Mouse (Mus musculus) neural tube, embryonic 14.5 days (tissue): ENCODE measurements around the gene Olfr1281. TPM values are rescaled to one million over a fixed set of nuclear protein-coding genes. Genes with fewer than 3 reads are reported as not detected.
"Not testable (repeated sequence)": the region's sequence is repeated elsewhere in the genome, so short reads cannot be mapped to it uniquely, and the experiment has no call there.

Experiments
- ATAC-seq: fragments of 200-750 bp; cut with Nextera tagmentation; 2 replicates; pipeline ENCODE4 v1.8.0; 2017; ENCODE audit warnings: low read depth, mild to moderate bottlenecking, moderate TSS enrichment, moderate library complexity
- H3K27ac ChIP-seq: fragments of 300-500 bp; sonication (generic); 2 replicates; pipeline ENCODE4 v1.5.1; 2014; ENCODE audit warnings: low read depth, mild to moderate bottlenecking, control low read depth, low read length, moderate library complexity, mixed read lengths
- H3K27me3 ChIP-seq: fragments of 300-500 bp; sonication (generic); 2 replicates; pipeline ENCODE4 v1.6.1; 2014; ENCODE audit warnings: low read length; ENCODE audit not compliant: control insufficient read depth, insufficient read depth
- H3K36me3 ChIP-seq: fragments of 300-500 bp; sonication (generic); 2 replicates; pipeline ENCODE4 v1.6.1; 2014; ENCODE audit warnings: low read length, mixed read lengths; ENCODE audit not compliant: control insufficient read depth, insufficient read depth
- H3K4me1 ChIP-seq: fragments of 300-500 bp; sonication (generic); 2 replicates; pipeline ENCODE4 v1.6.1; 2014; ENCODE audit warnings: low read length; ENCODE audit not compliant: control insufficient read depth, insufficient read depth
- H3K4me2 ChIP-seq: fragments of 300-500 bp; sonication (generic); 2 replicates; pipeline ENCODE4 v1.6.1; 2014; ENCODE audit warnings: mild to moderate bottlenecking, low read depth, low read length, control low read depth
- H3K4me3 ChIP-seq: fragments of 300-500 bp; sonication (generic); 2 replicates; pipeline ENCODE4 v1.5.1; 2014; ENCODE audit warnings: low read depth, low read length, control low read depth, mixed read lengths
- H3K9ac ChIP-seq: fragments of 300-500 bp; sonication (generic); replicated peaks from 2 replicates; pipeline ENCODE4 v1.6.1; 2014; ENCODE audit warnings: low read depth, mild to moderate bottlenecking, control low read depth, low read length, mixed read lengths
- H3K9me3 ChIP-seq: fragments of 300-500 bp; sonication (generic); 2 replicates; pipeline ENCODE4 v1.6.1; 2016; ENCODE audit warnings: low read length; ENCODE audit not compliant: control insufficient read depth
- WGBS: fragments of 180-500 bp; shearing (Covaris S2); extraction: QIAGEN DNeasy Blood & Tissue Kit; methylation state at CpG from one replicate; pipeline ENCODE4 v1.1.7; 2014; 5-methylcytosine and 5-hydroxymethylcytosine counted together
- polyA plus RNA-seq: library from polyadenylated mRNA; unstranded; fragments of >200 nt; fragmentation: Nextera tagmentation; extraction: Ambion mirVana; gene quantifications from 2 replicates; pipeline ENCODE4 v1.2.1, GENCODE M21; 2014

Olfr1281 gene
- not detected in 2 replicates for polyA plus RNA-seq

DNA sequence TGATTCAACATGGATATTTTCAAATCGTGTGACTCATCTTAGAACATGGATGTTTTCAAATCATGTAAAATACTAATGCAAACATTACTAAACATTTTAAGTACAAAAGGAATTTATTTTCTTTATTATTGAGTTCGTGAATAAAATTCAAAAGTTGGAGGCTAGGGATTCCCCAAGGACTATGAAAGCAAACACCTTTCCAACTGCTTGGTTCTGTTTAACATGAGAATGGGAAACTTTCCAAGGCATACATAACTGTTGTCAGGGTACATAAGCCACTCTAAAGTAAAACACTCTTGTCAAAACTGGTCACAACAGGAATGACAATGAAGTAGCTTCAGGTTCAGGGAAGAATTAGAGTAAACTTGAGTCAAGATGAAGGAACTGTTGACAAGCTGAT lies at the start of gene Olfr1281:
Gene Olfr1281, plus strand, starts transcription at position 301 of the 400 bp plus-strand sequence.
- Histone ChIP-seq H3K27ac (no peak within 1 kb of the TSS), H3K4me1 (no peaks in the 10 kb centered on the region), H3K4me2 (no peak within 1 kb of the TSS), H3K36me3 (no peaks in the 10 kb centered on the region), H3K4me3 (no peak within 1 kb of the TSS), H3K9me3 (no peaks in the 10 kb centered on the region), H3K27me3 (no peaks in the 10 kb centered on the region), H3K9ac (no peak within 1 kb of the TSS)
- no peak for ATAC-seq
- 84% methylated on average over 2 of the region's 2 CpGs for WGBS

DNA sequence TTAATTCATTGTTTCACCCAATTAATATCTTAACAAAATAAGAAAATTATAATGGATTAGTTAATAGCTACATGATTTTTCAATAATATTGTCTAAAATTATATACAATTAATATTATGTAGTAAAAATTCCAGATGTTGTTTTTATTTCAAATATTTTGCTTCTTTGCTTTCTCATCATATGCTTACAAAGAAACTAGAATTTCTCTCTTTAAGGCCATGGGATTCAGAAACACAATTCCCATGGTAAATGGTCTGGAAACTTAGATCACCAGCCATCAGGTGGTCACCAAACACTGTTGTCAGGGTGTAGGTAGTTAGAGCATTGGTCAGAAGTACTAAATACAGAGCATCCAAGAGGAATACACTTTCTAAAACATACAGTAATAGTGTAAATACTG lies 36.5 kb upstream of the Olfr1281 start, which contains the start of gene Olfr1278:
Gene Olfr1278, plus strand, starts transcription at position 301 of the 400 bp plus-strand sequence.
- H3K4me2 ChIP-seq = no peak within 1 kb of the TSS
- no peaks in the 10 kb centered on the region for H3K36me3 ChIP-seq
- no peaks in the 10 kb centered on the region for H3K27me3 ChIP-seq
- H3K4me3 ChIP-seq = no peak within 1 kb of the TSS
- H3K27ac ChIP-seq = no peak within 1 kb of the TSS
- no peak within 1 kb of the TSS for H3K9ac ChIP-seq
- H3K9me3 ChIP-seq = no peaks in the 10 kb centered on the region
- H3K4me1 ChIP-seq = no peaks in the 10 kb centered on the region
- ATAC-seq = no peak

DNA sequence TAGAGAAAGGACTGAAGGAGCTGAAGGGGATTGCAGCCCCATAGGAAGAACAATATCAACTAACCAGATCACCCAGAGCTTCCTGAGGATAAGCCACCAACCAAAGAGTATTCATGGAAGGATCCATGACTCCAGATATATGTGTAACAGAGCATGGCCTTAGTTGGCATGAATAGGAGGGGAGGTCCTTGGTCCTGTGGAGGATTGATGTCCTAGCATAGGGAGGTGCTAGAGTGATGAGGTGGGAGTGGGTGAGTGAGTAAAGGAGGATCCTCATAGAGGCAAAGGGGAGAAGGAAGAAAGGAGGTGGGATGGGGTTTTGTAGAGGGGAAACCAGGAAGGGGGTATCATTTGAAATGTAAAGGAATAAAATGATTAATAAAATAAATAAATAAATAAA lies 27.8 kb upstream of the Olfr1281 start:
- Histone ChIP-seq H3K4me2 (no peak overlapping the region), H3K36me3 (no peaks in the 10 kb centered on the region), H3K4me1 (no peaks in the 10 kb centered on the region), H3K9ac (no peak overlapping the region), H3K27ac (no peak overlapping the region), H3K9me3 (no peaks in the 10 kb centered on the region), H3K4me3 (no peak overlapping the region), H3K27me3 (no peaks in the 10 kb centered on the region)
- ATAC-seq = no peak

DNA sequence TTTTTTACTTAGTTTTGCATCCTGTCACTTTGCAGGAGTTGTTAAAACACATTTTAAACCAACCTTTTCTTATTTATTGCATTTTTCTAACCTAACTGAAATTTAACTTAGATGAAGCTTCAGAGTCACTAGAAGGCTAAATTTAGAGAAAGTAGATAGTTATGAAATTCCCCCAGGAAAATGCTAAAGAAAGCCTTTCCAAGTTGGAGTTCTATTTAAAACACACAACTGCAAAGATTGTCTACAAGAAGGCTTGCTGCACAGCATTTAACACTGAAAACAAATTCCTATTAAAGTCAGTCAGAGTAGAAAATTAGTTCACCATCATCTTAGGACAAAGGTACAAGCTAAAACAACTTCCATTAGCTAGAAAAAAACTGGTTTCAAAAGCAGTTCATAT lies 25.9 kb upstream of the Olfr1281 start, which contains the start of gene Olfr1279:
Gene Olfr1279, plus strand, starts transcription at position 262 of the 400 bp plus-strand sequence.
- no peak for ATAC-seq
- Histone ChIP-seq H3K4me3 (no peak within 1 kb of the TSS), H3K4me2 (no peak within 1 kb of the TSS), H3K27me3 (no peaks in the 10 kb centered on the region), H3K36me3 (no peaks in the 10 kb centered on the region), H3K4me1 (no peaks in the 10 kb centered on the region), H3K9me3 (no peaks in the 10 kb centered on the region), H3K27ac (no peak within 1 kb of the TSS), H3K9ac (no peak within 1 kb of the TSS)

DNA sequence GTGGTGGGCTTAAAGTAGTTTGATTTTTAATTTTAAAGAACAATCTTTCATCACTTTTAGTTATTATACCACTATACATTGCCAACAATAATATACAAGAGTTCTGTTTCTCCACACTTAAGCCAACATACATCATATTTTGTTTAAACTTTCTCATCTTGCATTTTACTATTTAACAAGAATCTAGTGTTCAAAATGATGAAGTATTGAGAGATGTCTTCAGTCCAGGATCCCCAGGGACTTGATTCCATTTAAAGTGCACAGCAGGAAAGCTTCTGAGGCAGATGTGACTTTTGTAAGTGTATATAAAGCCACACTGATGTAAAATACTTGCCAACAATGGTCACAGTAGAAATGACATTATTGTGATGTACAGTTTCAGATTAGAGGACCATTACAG lies 12.6 kb upstream of the Olfr1281 start, which contains the start of gene Olfr1280:
Gene Olfr1280, plus strand, starts transcription at position 301 of the 400 bp plus-strand sequence.
- no peak within 1 kb of the TSS for H3K27ac ChIP-seq
- no peaks in the 10 kb centered on the region for H3K36me3 ChIP-seq
- H3K9ac ChIP-seq = no peak within 1 kb of the TSS
- H3K4me1 ChIP-seq = no peaks in the 10 kb centered on the region
- H3K9me3 ChIP-seq = no peaks in the 10 kb centered on the region
- H3K27me3 ChIP-seq = no peaks in the 10 kb centered on the region
- no peak within 1 kb of the TSS for H3K4me3 ChIP-seq
- ATAC-seq = no peak
- no peak within 1 kb of the TSS for H3K4me2 ChIP-seq

- 92% methylated on average over 5 of the region's 5 CpGs for WGBS
- H3K36me3 ChIP-seq, H3K9me3 ChIP-seq: not testable (repeated sequence)
These were observed 7.4 kb downstream of the Olfr1281 start for GRCm38 (mm10) chr2:111333721-111334120.

DNA sequence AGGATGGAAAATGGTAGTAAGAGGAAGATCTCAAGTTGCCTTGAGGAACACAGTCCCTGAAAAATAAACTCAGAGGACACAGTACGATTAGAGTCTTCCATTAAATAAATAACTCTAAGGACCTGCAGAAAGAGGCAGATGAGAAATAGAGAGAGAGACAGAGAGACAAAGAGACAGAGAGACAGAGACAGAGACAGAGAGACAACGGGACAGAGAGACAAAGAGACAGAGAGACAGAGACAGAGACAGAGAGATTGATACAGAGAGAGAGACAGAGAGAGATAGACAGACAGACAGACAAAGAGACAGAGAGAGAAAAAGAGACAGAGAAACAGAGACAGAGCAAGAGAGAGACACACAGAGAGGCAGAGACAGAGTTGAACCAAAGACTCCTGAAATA lies 9.7 kb downstream of the Olfr1281 start, which contains the start of gene Olfr1282:
Gene Olfr1282, minus strand, starts transcription at position 101 of the 400 bp plus-strand sequence.
- no peak within 1 kb of the TSS for H3K4me3 ChIP-seq
- WGBS = 84% methylated on average over 2 of the region's 2 CpGs

More at GRCm38 (mm10) chr2:111333721-111334120, 7.4 kb downstream of the Olfr1281 start:
- not testable (repeated sequence) for H3K27me3 ChIP-seq, H3K27ac ChIP-seq, H3K9ac ChIP-seq, H3K4me2 ChIP-seq, H3K4me1 ChIP-seq, H3K4me3 ChIP-seq, ATAC-seq

GRCm38 (mm10) chr2:111366490-111366889 lies 40.2 kb downstream of the Olfr1281 start, which contains the start of gene Olfr1283:
Olfr1283 (plus strand) TSS chr2:111366790.
- H3K27me3 ChIP-seq = no peaks in the 10 kb centered on the region
- no peaks in the 10 kb centered on the region for H3K9me3 ChIP-seq
- no peaks in the 10 kb centered on the region for H3K36me3 ChIP-seq
- H3K9ac ChIP-seq = no peak within 1 kb of the TSS
- H3K4me2 ChIP-seq = no peak within 1 kb of the TSS
- no peaks in the 10 kb centered on the region for H3K4me1 ChIP-seq
- WGBS = 74% methylated on average over 2 of the region's 2 CpGs
- no peak within 1 kb of the TSS for H3K4me3 ChIP-seq
- ATAC-seq = no peak
- H3K27ac ChIP-seq = no peak within 1 kb of the TSS

More for the DNA sequence above, 9.7 kb downstream of the Olfr1281 start, which contains the start of gene Olfr1282:
- no peaks in the 10 kb centered on the region for H3K36me3 ChIP-seq
- no peak within 1 kb of the TSS for H3K9ac ChIP-seq
- no peaks in the 10 kb centered on the region for H3K9me3 ChIP-seq
- no peaks in the 10 kb centered on the region for H3K4me1 ChIP-seq
- no peak within 1 kb of the TSS for H3K27ac ChIP-seq
- no peaks in the 10 kb centered on the region for H3K27me3 ChIP-seq
- no peak within 1 kb of the TSS for H3K4me2 ChIP-seq
- ATAC-seq = no peak

- H3K27ac ChIP-seq = no peak within 1 kb of the TSS
- 88% methylated on average over 1 of the region's 1 CpGs for WGBS
- H3K27me3 ChIP-seq = no peaks in the 10 kb centered on the region
- H3K36me3 ChIP-seq = no peaks in the 10 kb centered on the region
- no peak within 1 kb of the TSS for H3K4me2 ChIP-seq
- H3K4me3 ChIP-seq = no peak within 1 kb of the TSS
- no peak within 1 kb of the TSS for H3K9ac ChIP-seq
- ATAC-seq = no peak
- H3K9me3 ChIP-seq = no peaks in the 10 kb centered on the region
- H3K4me1 ChIP-seq = no peaks in the 10 kb centered on the region
These were observed 48.9 kb downstream of the Olfr1281 start, which contains the start of gene Olfr1284 for GRCm38 (mm10) chr2:111375222-111375621. Olfr1284 (plus strand) TSS chr2:111375522.
